Mouse (Mus musculus): ENCODE measurements around the gene Il27ra. TPM values are rescaled to one million over a fixed set of nuclear protein-coding genes. Genes with fewer than 3 reads are reported as not detected.

Gene Il27ra
- polyA plus RNA-seq, 1 experiment = not detected

GRCm38 (mm10) chr8:84010625-84011611 lies 31.5 kb downstream of the Il27ra start:
- no peak for TF ChIP-seq GATA1 (IDR thresholded peaks at IDR 0.05; ENCODE audit: low read length)

DNA sequence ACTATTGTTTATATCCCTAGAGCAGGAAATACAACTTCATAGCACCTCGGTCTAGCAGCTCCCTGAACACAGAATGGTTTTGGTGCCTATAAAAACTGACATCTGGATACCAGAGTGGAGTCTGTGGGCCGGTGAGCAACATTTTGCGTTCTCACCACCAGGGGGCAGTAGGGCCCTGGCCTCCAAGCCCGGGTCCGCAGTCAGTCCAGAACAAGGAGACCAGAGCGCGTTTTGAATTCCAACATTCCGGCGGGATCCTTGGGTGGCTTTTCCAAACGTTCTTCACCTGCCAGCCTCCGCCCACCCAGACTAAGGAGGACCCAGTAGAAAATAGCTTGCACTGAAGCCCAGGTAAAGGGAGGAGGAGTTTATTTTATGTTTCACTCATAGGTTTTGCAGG lies 32.5 kb downstream of the Il27ra start:
- no peak for TF ChIP-seq GATA1 (IDR thresholded peaks at IDR 0.05; ENCODE audit: low read length)

DNA sequence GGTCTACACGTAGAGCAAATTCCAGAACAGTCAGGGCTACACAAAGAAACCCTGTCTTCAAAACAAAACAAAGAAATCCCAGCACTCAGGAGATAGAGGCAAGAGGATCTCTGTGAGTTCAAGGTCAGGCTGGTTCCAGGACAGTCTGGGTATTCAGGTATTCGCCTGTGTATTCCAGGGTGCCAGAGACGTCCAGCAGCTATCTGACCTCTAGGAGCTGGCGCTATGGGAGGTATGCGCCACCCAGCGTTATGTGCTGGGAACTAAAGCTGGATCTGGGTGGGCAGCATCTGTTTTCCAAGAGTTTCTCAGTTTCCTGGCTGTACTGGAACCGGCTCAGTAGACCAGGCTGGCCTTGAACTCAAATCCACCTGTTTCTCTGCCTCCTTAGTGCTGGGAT lies 34.0 kb downstream of the Il27ra start:
- no peak for TF ChIP-seq GATA1 (IDR thresholded peaks at IDR 0.05; ENCODE audit: low read length)

DNA sequence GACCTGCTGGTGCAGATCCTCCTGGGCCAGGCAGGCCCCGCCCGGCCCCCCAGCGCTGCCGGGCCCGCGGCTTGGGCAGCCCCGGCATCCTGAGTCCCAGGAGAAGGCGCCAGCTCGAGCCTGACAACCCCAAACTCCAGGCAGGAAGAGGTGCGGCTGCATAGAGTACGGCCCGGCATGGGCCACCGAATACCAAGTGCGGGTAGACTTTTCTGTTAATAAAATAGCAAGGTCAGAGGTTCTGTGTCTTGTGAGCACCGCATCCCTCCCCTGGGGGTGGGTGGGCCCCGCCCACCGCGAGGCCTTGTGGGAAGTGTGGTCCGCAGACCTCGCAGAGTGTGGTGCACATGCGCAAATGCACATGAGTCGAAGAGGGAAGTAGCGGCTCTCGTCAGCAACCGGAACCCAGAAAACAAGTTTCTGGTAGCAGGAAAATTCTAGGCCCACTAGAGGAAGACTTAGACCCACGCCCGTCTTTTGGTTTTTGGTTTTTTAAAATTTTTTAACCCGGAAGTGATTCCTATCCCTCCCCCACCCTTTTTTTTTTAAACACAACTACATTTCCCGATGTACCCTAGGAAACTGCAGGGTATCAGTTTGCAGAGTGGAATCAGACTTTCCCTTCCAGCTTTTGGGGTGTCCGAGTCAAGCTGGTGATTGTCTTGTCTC lies 37.7 kb downstream of the Il27ra start:
- no peak for TF ChIP-seq GATA1 (IDR thresholded peaks at IDR 0.05; ENCODE audit: low read length)

- TF ChIP-seq GATA1 (IDR thresholded peaks at IDR 0.05; ENCODE audit: low read length) = no peak
Observed at GRCm38 (mm10) chr8:84003612-84004246, 38.7 kb downstream of the Il27ra start.

DNA sequence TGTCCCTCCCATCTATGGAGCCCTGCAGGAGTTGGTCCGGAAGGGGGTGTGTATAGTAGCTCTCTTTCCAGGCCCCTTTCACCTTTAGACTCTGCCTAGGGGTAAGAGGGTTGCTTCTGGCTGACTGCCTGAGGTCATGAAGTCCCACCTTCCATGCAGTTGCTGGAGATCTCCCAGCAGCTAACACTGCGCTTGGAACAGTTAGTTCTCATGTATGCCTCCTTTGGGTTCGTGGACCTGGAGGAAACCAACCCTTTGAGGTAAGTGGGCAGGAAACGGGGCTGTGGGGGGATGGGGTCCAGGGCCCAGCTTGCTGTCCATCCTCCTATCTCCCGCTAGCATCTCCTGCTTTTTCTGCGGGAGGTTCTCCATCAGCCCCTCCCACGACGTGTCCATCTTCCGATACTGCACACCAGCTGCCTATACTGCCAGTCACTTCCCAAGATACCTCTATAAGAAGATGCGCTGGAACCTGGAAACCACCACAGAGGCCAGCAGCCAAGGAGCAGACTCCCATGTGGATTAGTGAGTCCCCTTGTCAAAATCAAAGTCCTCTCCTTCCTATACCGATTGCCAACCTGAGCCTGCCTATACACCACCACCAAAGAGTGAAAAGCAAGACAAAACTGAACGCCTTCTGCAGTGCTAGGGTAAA lies 39.3 kb downstream of the Il27ra start:
- TF ChIP-seq GATA1 (IDR thresholded peaks at IDR 0.05; ENCODE audit: low read length) = no peak

DNA sequence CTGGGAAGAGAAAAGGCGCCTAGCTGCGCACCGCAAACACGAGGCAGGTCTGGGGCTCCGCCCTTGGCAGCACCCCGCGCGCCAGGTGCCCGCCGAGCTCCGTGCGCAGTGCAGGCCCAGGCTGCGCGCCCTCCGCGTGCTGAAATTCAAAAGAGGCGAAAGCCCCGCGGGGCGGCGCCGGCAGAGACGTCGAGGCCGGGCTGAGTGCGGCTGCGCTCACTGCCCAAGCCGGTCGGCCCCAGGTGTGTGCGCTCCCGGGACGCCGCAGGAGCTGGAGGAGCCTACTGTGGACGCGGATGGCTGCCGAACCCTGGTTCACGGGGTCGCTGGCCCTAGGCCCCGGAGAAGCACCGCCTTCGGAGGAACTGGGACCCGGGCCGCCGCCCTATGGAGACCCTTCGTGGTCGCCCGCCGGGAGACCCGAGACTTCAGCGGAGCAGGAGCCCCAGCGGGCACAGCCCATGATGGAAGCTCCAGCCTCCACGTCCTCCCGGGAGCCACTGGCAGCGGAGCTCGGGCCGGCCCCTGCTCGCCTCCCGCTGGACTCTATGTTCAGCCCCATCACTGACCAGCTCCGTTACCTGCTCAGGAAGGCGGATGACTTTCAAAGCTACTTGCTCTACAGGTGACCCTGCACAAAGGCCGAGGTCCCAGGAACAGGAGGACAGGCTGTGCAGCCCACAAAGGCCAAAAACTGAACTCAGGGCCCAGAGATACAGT lies 40.9 kb downstream of the Il27ra start, which contains the start of gene 1700067K01Rik:
Gene 1700067K01Rik (plus strand): TSS at position 222 of the 720 bp plus-strand sequence.
- no peak for TF ChIP-seq GATA1 (IDR thresholded peaks at IDR 0.05; ENCODE audit: low read length)

DNA sequence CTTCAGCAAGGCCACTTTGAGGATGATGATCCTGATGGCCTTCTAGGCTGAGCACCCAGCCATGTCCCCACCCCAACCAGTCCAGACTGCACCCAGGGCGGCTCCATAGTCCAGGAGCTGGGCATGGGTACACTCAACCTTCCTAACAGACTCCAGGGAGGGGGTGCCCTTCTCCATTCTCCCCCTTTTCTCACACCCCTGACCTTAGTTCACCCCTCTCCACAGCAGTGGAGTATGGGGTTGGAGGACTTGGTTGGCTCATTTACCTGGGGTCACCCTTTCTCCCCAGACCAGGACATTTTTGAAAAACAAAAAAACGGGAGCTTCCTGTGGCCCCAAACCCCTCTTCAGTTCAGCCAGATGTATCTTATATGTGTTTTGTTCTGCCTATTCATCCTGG lies 42.6 kb downstream of the Il27ra start:
- TF ChIP-seq GATA1 (IDR thresholded peaks at IDR 0.05; ENCODE audit: low read length) = no peak

GRCm38 (mm10) chr8:83999057-83999705 lies 43.2 kb downstream of the Il27ra start:
- no peak for TF ChIP-seq GATA1 (IDR thresholded peaks at IDR 0.05; ENCODE audit: low read length)

GRCm38 (mm10) chr8:83998231-83999056 lies 43.9 kb downstream of the Il27ra start:
- no peak for TF ChIP-seq GATA1 (IDR thresholded peaks at IDR 0.05; ENCODE audit: low read length)

DNA sequence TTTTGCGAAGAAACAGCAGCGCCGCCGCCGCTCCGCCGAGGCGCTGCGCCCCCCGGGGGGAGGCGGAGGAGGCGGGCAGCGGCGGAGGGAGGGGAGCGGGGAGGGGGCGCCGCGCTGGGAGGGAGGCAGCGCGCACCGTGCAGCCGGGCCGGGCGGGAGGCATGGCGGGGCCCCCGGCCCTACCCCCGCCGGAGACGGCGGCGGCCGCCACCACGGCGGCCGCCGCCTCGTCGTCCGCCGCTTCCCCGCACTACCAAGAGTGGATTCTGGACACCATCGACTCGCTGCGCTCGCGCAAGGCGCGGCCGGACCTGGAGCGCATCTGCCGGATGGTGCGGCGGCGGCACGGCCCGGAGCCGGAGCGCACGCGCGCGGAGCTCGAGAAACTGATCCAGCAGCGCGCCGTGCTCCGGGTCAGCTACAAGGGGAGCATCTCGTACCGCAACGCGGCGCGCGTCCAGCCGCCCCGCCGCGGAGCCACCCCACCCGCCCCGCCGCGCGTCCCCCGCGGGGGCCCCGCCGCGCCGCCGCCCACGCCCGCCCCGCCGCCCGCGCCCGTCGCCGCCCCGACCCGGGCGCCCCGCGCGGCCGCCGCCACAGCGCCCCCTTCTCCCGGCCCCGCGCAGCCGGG lies 44.8 kb downstream of the Il27ra start, which contains the start of gene Samd1:
Gene Samd1 (plus strand): TSS at position 162 of the 631 bp plus-strand sequence.
- TF ChIP-seq GATA1 (IDR thresholded peaks at IDR 0.05; ENCODE audit: low read length) = no peak

GRCm38 (mm10) chr8:83996567-83997505 lies 45.6 kb downstream of the Il27ra start:
- no peak for TF ChIP-seq GATA1 (IDR thresholded peaks at IDR 0.05; ENCODE audit: low read length)

All from G1E-ER4 (cell line).